Mouse (Mus musculus): ENCODE data around the gene Gnl2.

The Gnl2 gene

GRCm38 (mm10) chr4:125084403-125085345 is 68.3 kb downstream of the Gnl2 start, which contains the start of gene Meaf6:
Gene Meaf6 (plus strand): TSS chr4:125085134.
- DNase-seq (ENCODE audit: low read depth, low spot score), result peak; percentile 85

- peak; percentile 91 for DNase-seq (ENCODE audit: low read depth, low spot score)
Measured at GRCm38 (mm10) chr4:125085346-125085841, 69.0 kb downstream of the Gnl2 start.

GRCm38 (mm10) chr4:125093031-125093430 is 76.6 kb downstream of the Gnl2 start:
- DNase-seq (ENCODE audit: low read depth, low spot score), result no peak

DNA sequence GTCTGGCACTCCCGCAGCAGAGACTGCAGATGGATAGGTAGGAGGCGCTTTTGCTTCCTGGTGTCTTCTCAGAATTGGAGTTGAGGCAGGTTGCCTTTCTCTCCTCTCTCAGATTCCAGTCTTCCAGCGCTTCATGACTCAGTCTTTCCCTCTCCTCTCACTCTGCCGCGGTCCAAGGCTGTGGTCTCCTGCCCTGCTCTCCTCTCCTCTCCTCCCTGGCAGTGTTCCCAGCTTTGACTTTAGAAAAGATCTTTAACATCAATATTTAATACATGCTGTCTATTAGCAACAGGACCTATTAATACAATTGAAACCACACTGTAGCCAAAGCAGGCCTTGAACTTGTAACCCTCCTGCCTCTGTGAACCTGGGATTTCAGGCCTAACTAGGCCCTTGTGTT is 79.7 kb downstream of the Gnl2 start:
- DNase-seq (ENCODE audit: low read depth, low spot score), result no peak

- no peak for DNase-seq (ENCODE audit: low read depth, low spot score)
Measured at GRCm38 (mm10) chr4:125097412-125097811, 81.0 kb downstream of the Gnl2 start.

- peak; percentile 92 for DNase-seq (ENCODE audit: low read depth, low spot score)
Measured at GRCm38 (mm10) chr4:125099458-125099857, 83.1 kb downstream of the Gnl2 start.

DNA sequence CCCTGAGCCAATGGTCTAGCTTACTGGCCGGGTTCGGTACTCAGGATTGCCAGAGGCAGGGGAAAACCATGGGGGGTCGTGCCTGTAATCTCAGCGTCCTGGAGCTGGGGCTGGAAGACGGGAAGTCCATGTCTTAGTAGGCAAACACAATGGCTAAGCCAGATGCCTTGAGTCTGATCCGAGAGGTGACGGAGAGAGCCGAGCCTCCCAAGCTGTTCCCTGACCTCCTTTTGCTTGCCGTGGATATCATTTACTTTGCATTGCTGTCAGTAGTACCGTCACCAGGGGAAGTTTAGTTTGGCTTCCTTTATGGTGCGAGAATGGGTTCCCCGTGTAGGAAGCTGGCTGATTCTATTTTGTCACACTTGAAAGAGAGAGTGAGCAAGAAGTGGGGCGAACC is 84.9 kb downstream of the Gnl2 start:
- DNase-seq (ENCODE audit: low read depth, low spot score), result peak; percentile 41
